Mouse (Mus musculus): ENCODE results near the gene Sccpdh.

The Sccpdh gene

GRCm38 (mm10) chr1:179668013-179668805, at the start of gene Sccpdh:
Gene Sccpdh (plus strand): TSS chr1:179668210.
- DNase-seq: peak; percentile 92

GRCm38 (mm10) chr1:179622665-179623064, 45.3 kb upstream of the Sccpdh start:
- DNase-seq: no peak

- DNase-seq: peak; percentile 51
These were observed 44.4 kb upstream of the Sccpdh start for GRCm38 (mm10) chr1:179623657-179624056.

GRCm38 (mm10) chr1:179624354-179624753, 43.7 kb upstream of the Sccpdh start:
- peak; percentile 66 for DNase-seq

- DNase-seq: no peak
These were observed 40.2 kb upstream of the Sccpdh start for GRCm38 (mm10) chr1:179627855-179628254.

GRCm38 (mm10) chr1:179628438-179629106, 39.4 kb upstream of the Sccpdh start:
- no peak for DNase-seq

- no peak for DNase-seq
These were observed 38.7 kb upstream of the Sccpdh start for GRCm38 (mm10) chr1:179629276-179629675.

- no peak for DNase-seq
These were observed 35.1 kb upstream of the Sccpdh start for GRCm38 (mm10) chr1:179632746-179633413.

- peak; percentile 61 for DNase-seq
These were observed 34.6 kb upstream of the Sccpdh start for GRCm38 (mm10) chr1:179633414-179633752.

- no peak for DNase-seq
These were observed 33.9 kb upstream of the Sccpdh start for GRCm38 (mm10) chr1:179634159-179634558.

- DNase-seq: peak; percentile 51
These were observed 25.3 kb upstream of the Sccpdh start for GRCm38 (mm10) chr1:179642726-179643125.

GRCm38 (mm10) chr1:179644151-179644550, 23.9 kb upstream of the Sccpdh start:
- DNase-seq: no peak

- DNase-seq: peak; percentile 90
These were observed 22.7 kb upstream of the Sccpdh start for GRCm38 (mm10) chr1:179645101-179645979.

- no peak for DNase-seq
These were observed 22.1 kb upstream of the Sccpdh start for GRCm38 (mm10) chr1:179645980-179646268.

GRCm38 (mm10) chr1:179648678-179649077, 19.3 kb upstream of the Sccpdh start:
- DNase-seq: peak; percentile 23

- DNase-seq: no peak
These were observed 18.7 kb upstream of the Sccpdh start for GRCm38 (mm10) chr1:179649324-179649723.

GRCm38 (mm10) chr1:179650284-179650683, 17.7 kb upstream of the Sccpdh start:
- DNase-seq: no peak

GRCm38 (mm10) chr1:179651224-179651623, 16.8 kb upstream of the Sccpdh start:
- DNase-seq: no peak

GRCm38 (mm10) chr1:179663065-179663464, 4.9 kb upstream of the Sccpdh start:
- DNase-seq: no peak

- DNase-seq: no peak
These were observed 3.6 kb upstream of the Sccpdh start for GRCm38 (mm10) chr1:179664309-179664930.

- peak; percentile 54 for DNase-seq
These were observed 1.0 kb upstream of the Sccpdh start for GRCm38 (mm10) chr1:179666971-179667370.

- no peak for DNase-seq
These were observed 560 bp upstream of the Sccpdh start for GRCm38 (mm10) chr1:179667450-179667849.
